Mouse (Mus musculus) myocyte (in vitro differentiated cells): ENCODE results near the gene Znrf2. TPM values are rescaled to one million over a fixed set of nuclear protein-coding genes. Genes with fewer than 3 reads are reported as not detected.

ENCODE experiments used
- H3K27me3 ChIP-seq: one replicate; pipeline ENCODE4 v1.6.1; 2011; ENCODE audit not compliant: control insufficient read depth, insufficient read depth, insufficient read length
- H3K36me3 ChIP-seq: one replicate; pipeline ENCODE4 v1.6.1; 2011; ENCODE audit not compliant: control insufficient read depth, insufficient read depth
- H3K4me2 ChIP-seq: one replicate; pipeline ENCODE4 v1.6.1; 2011; ENCODE audit warnings: low read depth, control low read depth
- H3K4me3 ChIP-seq: one replicate; pipeline ENCODE4 v1.5.1; 2011; ENCODE audit warnings: mild to moderate bottlenecking, control low read depth, moderate library complexity
- H3K79me2 ChIP-seq: one replicate; pipeline ENCODE4 v1.6.1; 2011; ENCODE audit not compliant: control insufficient read depth, insufficient read depth
- H3ac ChIP-seq: one replicate; pipeline ENCODE4 v1.6.1; 2011; ENCODE audit not compliant: control insufficient read depth, insufficient read length
- CEBPB ChIP-seq: IDR thresholded peaks from 2 replicates; pipeline ENCODE4 v1.6.1; 2011; ENCODE audit warnings: mild to moderate bottlenecking, moderate library complexity; ENCODE audit not compliant: poor library complexity, insufficient read depth, severe bottlenecking
- E2F4 ChIP-seq: IDR thresholded peaks from one replicate; pipeline ENCODE4 v1.6.1; 2011; ENCODE audit warnings: mild to moderate bottlenecking, control low read depth, moderate library complexity; ENCODE audit not compliant: insufficient read depth
- MAX ChIP-seq: IDR thresholded peaks from one replicate; pipeline ENCODE4 v1.6.1; 2011; ENCODE audit warnings: low read depth, mild to moderate bottlenecking, control low read depth
- MYOD1 ChIP-seq, 3 experiments: IDR thresholded peaks; one replicate each; pipeline ENCODE4 v1.6.1; 2011; ENCODE audit warnings: control low read depth in 2 of 3, low read depth in 2 of 3, mild to moderate bottlenecking in 2 of 3, moderate library complexity in 1 of 3; ENCODE audit not compliant: insufficient read length in 2 of 3, control insufficient read depth in 1 of 3
- MYOG ChIP-seq, 3 experiments: IDR thresholded peaks; one replicate each; pipeline ENCODE4 v1.6.1; 2011; ENCODE audit warnings: control low read depth in 2 of 3, low read depth in 2 of 3, mild to moderate bottlenecking in 2 of 3; ENCODE audit not compliant: insufficient read length in 2 of 3, control insufficient read depth in 1 of 3, insufficient read depth in 1 of 3
- POLR2A ChIP-seq: IDR thresholded peaks from one replicate; pipeline ENCODE4 v1.6.1; 2011; ENCODE audit warnings: low read depth, mild to moderate bottlenecking, control low read depth, moderate library complexity; ENCODE audit not compliant: insufficient read length
- POLR2AphosphoS2 ChIP-seq: IDR thresholded peaks from one replicate; pipeline ENCODE4 v1.6.1; 2011; ENCODE audit warnings: low read depth, control low read depth; ENCODE audit not compliant: insufficient read length
- REST ChIP-seq: IDR thresholded peaks from one replicate; pipeline ENCODE4 v1.6.1; 2011; ENCODE audit warnings: mild to moderate bottlenecking, control low read depth, moderate library complexity; ENCODE audit not compliant: insufficient read depth, insufficient read length
- SRF ChIP-seq: IDR thresholded peaks from one replicate; pipeline ENCODE4 v1.6.1; 2011; ENCODE audit warnings: low read depth; ENCODE audit not compliant: control insufficient read depth, insufficient read length
- TCF12 ChIP-seq: IDR thresholded peaks from one replicate; pipeline ENCODE4 v1.6.1; 2011; ENCODE audit warnings: mild to moderate bottlenecking, control low read depth; ENCODE audit not compliant: poor library complexity, insufficient read depth, severe bottlenecking
- TCF3 ChIP-seq: IDR thresholded peaks from one replicate; pipeline ENCODE4 v1.6.1; 2011; ENCODE audit warnings: low read depth, control low read depth; ENCODE audit not compliant: insufficient read length
- USF1 ChIP-seq: IDR thresholded peaks from one replicate; pipeline ENCODE4 v1.6.1; 2011; ENCODE audit warnings: low read depth, mild to moderate bottlenecking, control low read depth, moderate library complexity
- polyA plus RNA-seq: library from polyadenylated mRNA; unstranded; fragments of >200 nt; fragmentation: generic; extraction: Trizol; gene quantifications from one replicate; pipeline ENCODE4 v1.2.1, GENCODE M21; 2012; ENCODE audit warnings: missing spikeins

The Znrf2 gene
- polyA plus RNA-seq, 1 experiment: 5.7 TPM

DNA sequence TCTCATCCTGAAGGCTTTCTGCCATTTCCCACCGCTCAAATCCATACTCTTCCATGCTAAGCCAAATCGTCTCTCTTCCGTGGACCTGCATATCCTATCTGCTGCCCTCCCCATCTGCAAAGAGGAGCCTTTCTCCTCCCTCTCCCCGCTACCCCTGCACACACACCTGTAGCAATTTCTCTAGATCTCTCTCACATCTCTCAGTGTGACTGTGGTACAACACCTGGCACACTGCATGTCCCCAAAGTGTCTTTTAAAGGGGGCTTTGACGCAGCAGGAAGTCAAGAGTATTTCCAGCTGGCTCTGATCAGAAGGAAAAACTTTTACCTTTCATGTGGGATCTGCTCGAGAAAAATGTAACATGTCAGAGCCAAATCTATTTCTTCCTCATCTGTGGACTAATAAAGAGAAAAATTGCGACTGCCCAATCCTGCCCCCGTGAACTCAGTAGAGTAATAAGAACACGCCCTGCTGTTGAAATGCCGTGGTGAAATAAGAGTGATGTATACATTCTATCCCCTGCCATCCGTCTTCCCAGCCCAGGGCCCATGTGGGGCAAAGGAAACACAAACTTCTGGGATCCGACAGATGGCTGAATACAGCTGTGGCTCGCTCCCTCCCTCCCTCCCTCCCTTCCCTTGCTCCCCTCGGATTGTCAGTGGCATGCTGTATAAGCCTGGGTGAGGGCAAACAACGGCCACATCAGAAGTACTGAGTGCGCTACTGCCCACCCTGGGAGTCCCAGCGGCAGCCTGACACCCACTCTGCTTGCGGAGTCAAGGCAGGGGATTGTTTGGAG, 12.5 kb upstream of the Znrf2 start:
- TF ChIP-seq POLR2A (no peak), CEBPB (no peak), TCF3 (no peak), USF1 (no peak), MAX (no peak), MYOG (IDR thresholded peaks at IDR 0.05; ENCODE audit: control insufficient read depth in 1 of 3, insufficient read depth in 1 of 3, insufficient read length in 2 of 3, low read depth in 2 of 3) (no peak), REST (no peak), POLR2AphosphoS2 (no peak), TCF12 (no peak), MYOD1 (IDR thresholded peaks at IDR 0.05; ENCODE audit: control insufficient read depth in 1 of 3, insufficient read length in 2 of 3, low read depth in 2 of 3) (no peak), SRF (no peak), E2F4 (no peak)
- no peak overlapping the region for H3K4me3 ChIP-seq
- no peaks in the 10 kb centered on the region for H3K27me3 ChIP-seq
- no peak overlapping the region for H3K4me2 ChIP-seq
- no peaks in the 10 kb centered on the region for H3K79me2 ChIP-seq
- no peak overlapping the region for H3ac ChIP-seq
- H3K36me3 ChIP-seq: no peaks in the 10 kb centered on the region

GRCm38 (mm10) chr6:54805779-54806178, 10.9 kb upstream of the Znrf2 start:
- Histone ChIP-seq H3ac (no peak overlapping the region), H3K27me3 (no peaks in the 10 kb centered on the region), H3K36me3 (no peaks in the 10 kb centered on the region), H3K79me2 (no peaks in the 10 kb centered on the region), H3K4me2 (no peak overlapping the region), H3K4me3 (no peak overlapping the region)
- no peak for TF ChIP-seq MYOD1 (IDR thresholded peaks at IDR 0.05; ENCODE audit: control insufficient read depth in 1 of 3, insufficient read length in 2 of 3, low read depth in 2 of 3)
- TF ChIP-seq TCF12: no peak
- no peak for TF ChIP-seq USF1
- no peak for TF ChIP-seq MAX
- no peak for TF ChIP-seq REST
- TF ChIP-seq TCF3: no peak
- TF ChIP-seq E2F4: no peak
- no peak for TF ChIP-seq CEBPB
- no peak for TF ChIP-seq MYOG (IDR thresholded peaks at IDR 0.05; ENCODE audit: control insufficient read depth in 1 of 3, insufficient read depth in 1 of 3, insufficient read length in 2 of 3, low read depth in 2 of 3)
- no peak for TF ChIP-seq SRF
- TF ChIP-seq POLR2A: no peak
- no peak for TF ChIP-seq POLR2AphosphoS2

GRCm38 (mm10) chr6:54809531-54810313, 7.0 kb upstream of the Znrf2 start:
- Histone ChIP-seq H3K79me2 (no peaks in the 10 kb centered on the region), H3K27me3 (no peaks in the 10 kb centered on the region), H3K4me3 (no peak overlapping the region), H3K4me2 (no peak overlapping the region), H3ac (no peak overlapping the region), H3K36me3 (no peaks in the 10 kb centered on the region)
- no peak for TF ChIP-seq CEBPB
- no peak for TF ChIP-seq TCF3
- no peak for TF ChIP-seq E2F4
- TF ChIP-seq USF1: no peak
- TF ChIP-seq POLR2A: no peak
- no peak for TF ChIP-seq TCF12
- TF ChIP-seq REST: no peak
- no peak for TF ChIP-seq POLR2AphosphoS2
- TF ChIP-seq SRF: no peak
- TF ChIP-seq MYOD1 (IDR thresholded peaks at IDR 0.05; ENCODE audit: control insufficient read depth in 1 of 3, insufficient read length in 2 of 3, low read depth in 2 of 3): no peak
- no peak for TF ChIP-seq MYOG (IDR thresholded peaks at IDR 0.05; ENCODE audit: control insufficient read depth in 1 of 3, insufficient read depth in 1 of 3, insufficient read length in 2 of 3, low read depth in 2 of 3)
- no peak for TF ChIP-seq MAX

- no peaks in the 10 kb centered on the region for H3K79me2 ChIP-seq
- no peak overlapping the region for H3K4me2 ChIP-seq
- H3K36me3 ChIP-seq: no peaks in the 10 kb centered on the region
- no peak overlapping the region for H3ac ChIP-seq
- H3K27me3 ChIP-seq: no peaks in the 10 kb centered on the region
- no peak overlapping the region for H3K4me3 ChIP-seq
- TF ChIP-seq SRF: no peak
- no peak for TF ChIP-seq MYOG (IDR thresholded peaks at IDR 0.05; ENCODE audit: control insufficient read depth in 1 of 3, insufficient read depth in 1 of 3, insufficient read length in 2 of 3, low read depth in 2 of 3)
- TF ChIP-seq POLR2A: no peak
- no peak for TF ChIP-seq REST
- no peak for TF ChIP-seq TCF3
- TF ChIP-seq USF1: no peak
- no peak for TF ChIP-seq MYOD1 (IDR thresholded peaks at IDR 0.05; ENCODE audit: control insufficient read depth in 1 of 3, insufficient read length in 2 of 3, low read depth in 2 of 3)
These were observed 6.4 kb upstream of the Znrf2 start for GRCm38 (mm10) chr6:54810314-54810646.
